Mouse (Mus musculus) liver, adult (tissue): Measurements from ENCODE around the gene Fads2.

Source experiments
- GATA4 ChIP-seq: IDR thresholded peaks from 2 replicates; pipeline ENCODE4 v1.6.1; 2014; ENCODE audit warnings: mild to moderate bottlenecking, low read length; ENCODE audit not compliant: insufficient replicate concordance

Gene Fads2

DNA sequence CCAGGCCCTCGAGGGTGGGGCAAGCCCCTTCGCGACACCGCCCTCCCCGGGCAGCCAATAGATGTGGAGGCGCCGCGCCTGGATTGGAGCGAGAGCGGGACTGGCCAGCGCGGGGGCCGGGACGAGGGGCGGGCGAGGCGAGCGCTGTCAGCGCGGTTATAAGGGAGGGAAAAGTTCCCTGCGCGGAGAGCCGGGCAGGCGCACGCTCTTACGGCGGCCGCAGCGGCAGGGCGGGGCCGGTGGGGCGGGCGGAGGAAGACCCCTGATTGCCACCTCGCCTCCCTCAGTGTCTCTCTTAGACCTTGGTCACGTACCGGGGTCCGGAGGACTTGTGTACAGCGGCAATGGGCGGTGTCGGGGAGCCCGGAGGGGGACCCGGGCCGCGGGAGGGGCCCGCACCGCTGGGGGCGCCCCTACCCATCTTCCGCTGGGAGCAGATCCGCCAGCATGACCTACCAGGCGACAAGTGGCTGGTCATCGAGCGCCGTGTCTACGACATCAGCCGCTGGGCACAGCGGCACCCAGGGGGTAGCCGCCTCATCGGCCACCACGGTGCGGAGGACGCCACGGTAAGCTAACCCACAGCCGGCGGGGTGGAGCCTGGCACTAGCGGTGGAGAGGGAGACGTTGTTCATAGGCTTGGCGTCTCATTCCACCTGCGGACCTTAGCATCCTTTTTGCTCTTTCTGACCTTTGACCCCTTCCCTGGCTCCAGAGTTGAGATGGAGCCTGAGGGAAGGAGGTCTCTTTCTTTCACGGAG is 60.0 kb downstream of the Fads2 start, which contains the start of gene Fads3:
Fads3 (plus strand) TSS at position 182 of the 761 bp plus-strand sequence.
- TF ChIP-seq GATA4, result no peak

DNA sequence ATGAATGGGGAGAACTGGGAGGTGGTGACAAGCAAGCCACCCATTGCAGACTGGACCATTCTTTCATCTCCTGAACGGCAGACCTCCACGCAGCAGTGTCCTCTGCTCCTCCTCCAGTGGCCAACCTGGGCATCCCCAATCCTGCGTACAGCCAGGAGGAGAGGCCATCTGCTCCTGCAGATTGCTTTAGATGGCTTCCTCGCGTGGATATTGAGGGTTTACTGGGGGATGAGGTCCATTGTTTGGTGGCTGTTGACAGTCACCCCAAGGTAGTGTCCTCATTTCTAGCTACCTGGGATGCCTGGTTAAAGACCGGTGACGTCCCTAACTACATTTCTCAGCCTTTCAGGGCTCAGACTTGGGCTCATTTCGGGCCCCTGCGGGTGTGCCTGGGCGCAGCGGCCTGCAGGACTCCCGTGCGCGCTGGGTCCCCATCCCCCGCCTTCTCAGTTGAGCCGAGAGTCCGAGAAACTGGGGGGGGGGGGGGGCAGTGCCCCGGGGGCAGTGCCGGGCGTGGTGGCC is 60.6 kb downstream of the Fads2 start:
- TF ChIP-seq GATA4, result no peak

DNA sequence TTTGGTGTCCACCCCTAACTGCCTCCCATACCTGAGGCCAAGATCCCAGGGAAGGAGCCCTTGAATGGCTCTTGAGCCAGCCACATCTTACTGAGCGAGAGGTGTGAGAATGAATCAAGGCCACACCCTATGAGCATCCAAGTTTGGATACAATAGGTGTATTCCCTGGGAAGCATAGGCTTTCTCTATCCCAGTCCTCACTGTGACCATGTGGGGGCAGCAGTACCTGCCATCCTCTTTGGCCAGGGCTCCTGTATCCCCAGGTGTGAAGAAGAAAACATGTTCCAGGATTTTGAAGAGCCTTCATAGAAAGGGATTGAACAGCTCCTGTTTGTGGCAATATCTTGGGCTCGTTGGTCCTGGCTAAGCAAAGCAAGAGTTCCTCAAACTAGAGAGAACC is 61.9 kb downstream of the Fads2 start:
- TF ChIP-seq GATA4, result no peak

DNA sequence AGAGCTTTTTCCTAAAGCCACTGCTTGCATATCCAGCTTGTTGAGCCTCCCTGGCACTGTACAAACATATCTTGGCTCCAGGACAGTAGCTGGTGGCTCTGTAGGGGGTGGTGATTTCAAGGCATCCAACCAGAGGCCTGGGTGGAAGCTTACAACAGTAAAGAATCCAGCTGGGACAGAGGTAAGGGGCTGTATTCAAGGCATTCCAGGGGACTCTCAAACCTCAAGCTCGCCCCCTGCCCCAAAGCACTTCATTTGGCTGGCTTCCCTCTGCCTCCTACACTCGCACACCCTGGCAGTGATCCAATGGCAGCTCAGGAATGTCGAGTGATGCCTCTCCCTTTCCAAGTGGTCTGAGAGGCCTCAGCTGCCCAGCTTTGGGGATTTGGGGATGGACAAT is 62.6 kb downstream of the Fads2 start:
- TF ChIP-seq GATA4, result no peak

DNA sequence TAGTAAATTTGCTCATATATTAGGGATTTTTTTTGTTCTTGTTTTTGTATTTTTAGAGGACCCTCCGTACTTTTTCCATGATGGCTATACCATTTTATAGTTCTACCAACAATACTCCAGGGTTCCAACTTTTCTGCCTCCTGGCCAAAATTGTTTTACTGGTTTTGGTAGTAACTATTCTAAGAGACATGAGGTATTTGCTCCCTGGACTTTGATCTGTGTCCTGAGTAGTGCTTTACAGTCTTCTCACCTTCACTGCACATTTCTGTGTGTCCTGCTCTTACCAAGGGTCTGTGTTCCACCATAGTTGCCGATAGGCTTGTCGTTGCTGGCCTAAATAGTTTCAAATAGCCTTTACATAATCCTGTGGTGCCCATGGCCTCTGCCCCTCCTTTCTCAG is 63.2 kb downstream of the Fads2 start:
- TF ChIP-seq GATA4, result no peak

DNA sequence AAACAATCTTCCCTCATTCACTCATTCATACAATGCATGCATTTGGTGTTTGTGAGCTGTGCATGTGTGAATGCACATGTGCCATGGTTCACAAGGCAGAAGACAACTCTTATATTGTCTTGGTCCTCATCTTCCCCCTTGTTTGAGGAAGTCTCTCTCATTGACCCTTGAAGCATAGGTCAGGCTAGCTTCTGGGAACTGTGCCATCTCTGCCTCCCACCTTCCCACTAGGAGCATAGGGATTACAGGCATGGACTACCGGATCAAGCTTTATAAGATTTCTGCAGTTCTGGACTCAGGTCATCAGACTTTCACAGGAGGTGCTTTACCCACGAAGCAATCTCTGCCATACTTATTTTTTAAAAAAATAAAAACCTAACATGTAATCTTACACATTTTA is 64.0 kb downstream of the Fads2 start:
- TF ChIP-seq GATA4, result no peak

DNA sequence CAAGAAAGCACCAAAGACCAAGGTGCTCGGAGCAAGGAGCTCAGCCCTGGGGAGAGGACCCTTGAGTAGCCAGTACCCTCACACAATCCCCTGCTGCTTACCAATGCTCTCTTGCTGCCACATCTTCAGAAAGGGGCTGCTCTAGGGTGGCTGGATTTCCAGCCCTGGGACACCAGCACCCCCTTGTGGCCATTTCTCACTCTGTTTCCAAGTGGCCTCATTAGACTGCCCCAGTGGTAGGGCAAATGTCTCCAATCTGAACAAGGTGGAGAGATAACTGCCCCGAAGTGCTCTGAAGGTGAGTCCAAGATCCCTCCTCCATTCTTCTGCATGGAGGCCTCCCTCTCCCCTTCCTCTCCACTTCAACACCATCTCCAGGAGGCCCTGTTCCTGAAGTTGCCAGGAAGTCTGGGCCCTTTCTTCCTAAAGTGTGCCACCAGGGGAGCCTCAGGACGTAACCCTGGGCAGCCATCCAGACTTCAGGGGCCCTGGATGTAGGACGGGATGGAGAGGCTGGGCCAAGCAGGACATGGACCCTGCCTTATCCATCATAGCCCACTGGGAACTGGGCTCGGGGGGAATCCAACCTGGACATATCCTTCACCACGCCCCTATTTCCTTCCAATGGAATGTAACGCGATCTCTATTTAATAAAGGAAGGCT is 66.6 kb downstream of the Fads2 start:
- no peak for TF ChIP-seq GATA4

DNA sequence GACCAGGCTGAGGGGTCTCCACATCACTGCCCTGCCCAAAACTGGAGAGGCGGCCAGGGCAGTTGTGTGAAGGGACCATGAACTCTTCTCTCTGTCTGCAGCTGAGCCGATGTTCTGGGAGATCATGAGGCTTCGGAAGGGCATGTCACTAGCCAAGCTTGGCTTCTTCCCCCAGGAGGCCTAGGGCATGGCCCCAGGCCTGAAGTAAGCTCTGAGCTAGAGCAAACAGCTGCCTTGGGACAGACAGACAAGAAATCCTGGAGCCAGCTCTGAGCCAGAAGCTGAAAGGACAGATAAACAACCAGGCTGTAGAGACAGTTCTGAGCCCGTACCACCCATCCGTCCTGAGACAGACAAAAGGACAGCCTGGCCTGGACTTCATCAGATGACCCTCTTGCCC is 67.2 kb downstream of the Fads2 start:
- TF ChIP-seq GATA4, result no peak

GRCm38 (mm10) chr19:10033211-10033973 is 68.2 kb downstream of the Fads2 start:
- no peak for TF ChIP-seq GATA4

GRCm38 (mm10) chr19:10029746-10030145 is 71.8 kb downstream of the Fads2 start:
- TF ChIP-seq GATA4, result no peak

DNA sequence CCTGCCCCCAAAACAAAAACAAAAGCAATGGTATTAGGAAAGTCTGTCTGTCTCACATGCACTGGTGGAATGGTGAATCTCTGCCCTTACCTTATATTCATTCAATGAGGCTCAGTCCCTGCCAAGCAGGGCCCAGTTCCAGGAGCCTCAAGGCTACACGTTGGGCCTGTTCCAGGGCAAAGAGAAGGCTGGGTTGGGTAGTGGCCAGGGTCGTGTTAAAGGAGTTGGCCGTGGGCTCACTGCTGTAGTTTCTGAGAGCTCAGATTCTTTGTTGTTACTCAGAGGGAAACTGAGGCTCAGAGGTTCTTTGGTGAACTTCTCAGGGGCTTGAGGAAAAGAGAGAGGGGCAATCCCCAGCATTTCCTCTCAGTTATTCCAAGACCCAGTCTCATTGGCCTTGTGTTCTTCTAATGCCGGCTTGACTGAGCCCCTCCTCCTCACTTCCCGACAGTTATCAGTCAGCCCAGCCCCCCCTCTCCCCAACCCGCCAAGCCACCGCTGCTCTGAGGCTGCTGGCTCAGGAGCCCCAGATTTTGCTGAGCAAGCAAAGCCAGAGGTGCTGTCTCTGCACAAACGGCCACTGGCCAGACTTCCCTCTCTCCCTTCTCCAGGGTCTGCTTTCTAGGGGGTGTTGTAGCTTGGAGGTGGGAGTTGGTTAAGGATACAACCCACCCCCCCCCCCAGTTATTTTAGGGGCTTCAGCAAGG is 76.2 kb downstream of the Fads2 start:
- peak; percentile 95; the same call in 1 of the 2 replicates for TF ChIP-seq GATA4

GRCm38 (mm10) chr19:10023304-10023758 is 78.2 kb downstream of the Fads2 start:
- TF ChIP-seq GATA4, result peak; percentile 91; the same call in 1 of the 2 replicates

DNA sequence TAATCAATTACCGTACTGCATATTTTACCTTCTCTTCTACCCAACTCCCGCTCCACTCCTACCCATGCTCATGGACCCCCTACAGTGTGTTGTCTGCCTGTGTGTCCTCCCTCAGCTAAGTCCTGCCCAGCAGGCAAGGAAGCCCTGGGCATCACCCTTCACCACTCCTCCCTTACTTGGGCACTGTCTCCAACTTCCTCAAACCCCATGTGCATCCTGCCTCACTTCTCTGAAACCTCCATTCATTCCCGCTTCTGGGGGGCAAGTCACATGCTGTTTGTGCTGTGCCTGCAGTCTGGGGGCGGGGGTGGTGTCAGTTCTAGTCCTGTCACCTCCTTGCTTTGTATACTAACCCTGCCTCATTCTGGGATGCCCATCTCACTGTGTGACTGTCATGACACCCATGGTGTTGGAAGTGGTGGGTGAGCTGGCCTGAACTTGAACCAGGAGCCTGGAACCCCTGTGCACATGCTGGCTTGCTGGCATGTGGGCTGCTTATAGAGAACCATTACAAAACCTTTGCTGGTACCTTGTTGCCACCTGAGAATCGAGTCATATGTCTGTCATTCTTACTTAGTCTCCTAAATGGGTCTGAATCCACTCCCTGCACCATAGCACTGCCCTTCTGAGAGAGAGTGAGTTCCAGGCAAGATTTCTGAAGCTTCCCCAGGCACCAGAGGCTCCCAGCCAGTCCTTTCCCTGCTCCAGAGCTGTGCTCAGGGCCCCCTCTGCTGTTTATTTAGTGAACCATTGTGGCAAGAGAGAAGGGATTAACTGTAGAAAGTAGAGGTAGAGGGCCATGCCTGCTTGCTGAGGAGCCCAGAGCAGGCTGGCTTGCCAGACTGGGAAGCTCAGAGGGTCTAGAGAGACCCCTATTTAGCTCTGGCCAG is 78.9 kb downstream of the Fads2 start:
- TF ChIP-seq GATA4, result no peak

- no peak for TF ChIP-seq GATA4
These were observed 79.6 kb downstream of the Fads2 start for GRCm38 (mm10) chr19:10021981-10022380.

GRCm38 (mm10) chr19:10019214-10019760 is 82.3 kb downstream of the Fads2 start:
- no peak for TF ChIP-seq GATA4
